Mouse (Mus musculus) heart, embryonic 14.5 days (tissue): Measurements from ENCODE around the gene Pdzd7. TPM values are rescaled to one million over a fixed set of nuclear protein-coding genes. Genes with fewer than 3 reads are reported as not detected.

Experiments
- ATAC-seq: fragments of 200-750 bp; cut with Nextera tagmentation; 2 replicates; pipeline ENCODE4 v1.8.0; 2017; ENCODE audit warnings: low read depth, moderate TSS enrichment; ENCODE audit not compliant: insufficient number of reproducible peaks, insufficient read depth, low FRiP score
- H3K27ac ChIP-seq, 2 experiments: fragments of 200-500 bp in 1 of 2; fragments of 300-500 bp in 1 of 2; sonication (generic) in 1 of 2; replicated peaks in 1 of 2; 2 replicates each; pipeline ENCODE4 v1.5.1; 2012 to 2014; ENCODE audit warnings: low read depth in 2 of 2, low read length in 2 of 2, control low read depth in 1 of 2, mild to moderate bottlenecking in 1 of 2, mixed read lengths in 1 of 2; ENCODE audit not compliant: control insufficient read depth in 1 of 2, insufficient read depth in 1 of 2
- H3K27me3 ChIP-seq: fragments of 300-500 bp; sonication (generic); 2 replicates; pipeline ENCODE4 v1.6.1; 2014; ENCODE audit warnings: mild to moderate bottlenecking, low read length, control low read depth; ENCODE audit not compliant: control insufficient read depth, insufficient read depth
- H3K36me3 ChIP-seq: fragments of 300-500 bp; sonication (generic); 2 replicates; pipeline ENCODE4 v1.6.1; 2014; ENCODE audit warnings: mild to moderate bottlenecking, control low read depth, low read length, mixed read lengths; ENCODE audit not compliant: control insufficient read depth, insufficient read depth
- H3K4me1 ChIP-seq, 2 experiments: fragments of 200-500 bp in 1 of 2; fragments of 300-500 bp in 1 of 2; sonication (generic) in 1 of 2; 2 replicates each; pipeline ENCODE4 v1.6.1; 2012 to 2014; ENCODE audit warnings: low read length in 2 of 2, control low read depth in 1 of 2, mixed read lengths in 1 of 2; ENCODE audit not compliant: control insufficient read depth in 2 of 2, insufficient read depth in 2 of 2
- H3K4me2 ChIP-seq: fragments of 300-500 bp; sonication (generic); 2 replicates; pipeline ENCODE4 v1.6.1; 2014; ENCODE audit warnings: mild to moderate bottlenecking, low read length
- H3K4me3 ChIP-seq, 2 experiments: fragments of 200-500 bp in 1 of 2; fragments of 300-500 bp in 1 of 2; sonication (generic) in 1 of 2; 2 replicates each; pipeline ENCODE4 v1.5.1; 2012 to 2014; ENCODE audit warnings: low read length in 2 of 2, mild to moderate bottlenecking in 2 of 2, control low read depth in 1 of 2, low read depth in 1 of 2, moderate library complexity in 1 of 2; ENCODE audit not compliant: control insufficient read depth in 1 of 2, insufficient read depth in 1 of 2
- H3K9ac ChIP-seq: fragments of 300-500 bp; sonication (generic); 2 replicates; pipeline ENCODE4 v1.6.1; 2014; ENCODE audit warnings: mild to moderate bottlenecking, low read length
- H3K9me3 ChIP-seq: fragments of 300-500 bp; sonication (generic); 2 replicates; pipeline ENCODE4 v1.6.1; 2016; ENCODE audit warnings: low read length, control low read depth; ENCODE audit not compliant: control insufficient read depth
- WGBS: fragments of 180-500 bp; shearing (Covaris S2); extraction: QIAGEN DNeasy Blood & Tissue Kit; methylation state at CpG from one replicate; pipeline ENCODE4 v1.1.7; 2014; 5-methylcytosine and 5-hydroxymethylcytosine counted together
- polyA plus RNA-seq: library from polyadenylated mRNA; unstranded; fragments of >200 nt; fragmentation: Nextera tagmentation; extraction: Ambion mirVana; gene quantifications from 2 replicates; pipeline ENCODE4 v1.2.1, GENCODE M21; 2014

Gene Pdzd7
- polyA plus RNA-seq, 1 experiment from 2014 or later = 0.11 TPM

- WGBS = 89% methylated on average over 8 of the region's 8 CpGs
- no peak overlapping the region for H3K27ac ChIP-seq
- H3K4me1 ChIP-seq = peaks cover 4 to 7% of the 10 kb centered on the region in 2 experiments; a peak in 2 of 4 replicates
- no peaks in the 10 kb centered on the region for H3K36me3 ChIP-seq
- H3K9me3 ChIP-seq = no peaks in the 10 kb centered on the region
- H3K9ac ChIP-seq = no peak overlapping the region
- no peak overlapping the region for H3K4me3 ChIP-seq
- no peak for ATAC-seq
- no peaks in the 10 kb centered on the region for H3K27me3 ChIP-seq
- H3K4me2 ChIP-seq = no peak overlapping the region
These were observed 54.5 kb downstream of the Pdzd7 start for GRCm38 (mm10) chr19:44991031-44991430.

- ATAC-seq = no peak
These were observed 55.7 kb downstream of the Pdzd7 start for GRCm38 (mm10) chr19:44989567-44990495.

GRCm38 (mm10) chr19:44988831-44989566, 56.5 kb downstream of the Pdzd7 start, which contains the start of gene Sema4g:
TSS of gene Sema4g (plus strand) at chr19:44989101.
- Histone ChIP-seq H3K9ac (peak within 1 kb of the TSS; percentile 71), H3K9me3 (no peaks in the 10 kb centered on the region), H3K36me3 (no peaks in the 10 kb centered on the region), H3K27me3 (no peaks in the 10 kb centered on the region), H3K4me2 (peak within 1 kb of the TSS; percentile 98), H3K4me3 (peak within 1 kb of the TSS; percentile 54), H3K27ac (no peak within 1 kb of the TSS), H3K4me1 (peaks cover 4 to 10% of the 10 kb centered on the region in 2 experiments; a peak in 2 of 4 replicates)
- under 1% methylated on average over 50 of the region's 58 CpGs for WGBS
- peak; percentile 42; the same call in 1 of the 2 replicates for ATAC-seq

More at GRCm38 (mm10) chr19:44989567-44990495, 55.7 kb downstream of the Pdzd7 start:
- H3K4me2 ChIP-seq = peak overlapping the region; percentile 98
- WGBS = 10% methylated on average over 22 of the region's 22 CpGs
- H3K27me3 ChIP-seq = no peaks in the 10 kb centered on the region
- H3K9me3 ChIP-seq = no peaks in the 10 kb centered on the region
- no peak overlapping the region for H3K27ac ChIP-seq
- H3K4me1 ChIP-seq = peaks cover 4 to 10% of the 10 kb centered on the region in 2 experiments; a peak in 2 of 4 replicates
- H3K9ac ChIP-seq = peak overlapping the region; percentile 71
- H3K4me3 ChIP-seq = peak overlapping the region; percentile 54
- H3K36me3 ChIP-seq = no peaks in the 10 kb centered on the region

GRCm38 (mm10) chr19:44988321-44988720, 57.2 kb downstream of the Pdzd7 start:
- Histone ChIP-seq H3K9me3 (no peaks in the 10 kb centered on the region), H3K4me3 (peak overlapping the region; percentile 54), H3K27ac (no peak overlapping the region), H3K4me2 (peak overlapping the region; percentile 98), H3K27me3 (no peaks in the 10 kb centered on the region), H3K4me1 (peaks cover 4 to 10% of the 10 kb centered on the region in 2 experiments; a peak in 2 of 4 replicates), H3K36me3 (peaks cover 5% of the 10 kb centered on the region), H3K9ac (peak overlapping the region; percentile 71)
- no peak for ATAC-seq
- WGBS = 26% methylated on average over 9 of the region's 9 CpGs

- H3K9me3 ChIP-seq = no peaks in the 10 kb centered on the region
- 70% methylated on average over 6 of the region's 6 CpGs for WGBS
- no peaks in the 10 kb centered on the region for H3K27me3 ChIP-seq
- H3K4me3 ChIP-seq = no peak overlapping the region
- H3K36me3 ChIP-seq = peaks cover 9% of the 10 kb centered on the region
- H3K9ac ChIP-seq = no peak overlapping the region
- no peak overlapping the region for H3K27ac ChIP-seq
- no peak overlapping the region for H3K4me2 ChIP-seq
- ATAC-seq = no peak
- H3K4me1 ChIP-seq = peaks cover 4 to 10% of the 10 kb centered on the region in 2 experiments; a peak in 2 of 4 replicates
These were observed 57.7 kb downstream of the Pdzd7 start for GRCm38 (mm10) chr19:44987851-44988250.

GRCm38 (mm10) chr19:44987004-44987403, 58.5 kb downstream of the Pdzd7 start:
- Histone ChIP-seq H3K27me3 (no peaks in the 10 kb centered on the region), H3K9ac (no peak overlapping the region), H3K4me2 (no peak overlapping the region), H3K9me3 (no peaks in the 10 kb centered on the region), H3K27ac (no peak overlapping the region), H3K4me3 (no peak overlapping the region), H3K36me3 (peaks cover 17% of the 10 kb centered on the region), H3K4me1 (peaks cover 0 to 10% of the 10 kb centered on the region in 2 experiments; a peak in 2 of 4 replicates)
- ATAC-seq = no peak
- WGBS = 51% methylated on average over 6 of the region's 6 CpGs

- Histone ChIP-seq H3K27ac (no peak overlapping the region), H3K4me1 (peaks cover 0 to 10% of the 10 kb centered on the region in 2 experiments; a peak in 2 of 4 replicates), H3K4me3 (no peak overlapping the region), H3K9me3 (no peaks in the 10 kb centered on the region), H3K9ac (no peak overlapping the region), H3K27me3 (no peaks in the 10 kb centered on the region), H3K4me2 (no peak overlapping the region), H3K36me3 (peaks cover 33% of the 10 kb centered on the region)
- WGBS = 47% methylated on average over 5 of the region's 5 CpGs
- ATAC-seq = no peak
These were observed 60.1 kb downstream of the Pdzd7 start for GRCm38 (mm10) chr19:44985159-44985988.
